8 mouse cellular contexts compared by ENCODE assay signal in the genomic region with DNA sequence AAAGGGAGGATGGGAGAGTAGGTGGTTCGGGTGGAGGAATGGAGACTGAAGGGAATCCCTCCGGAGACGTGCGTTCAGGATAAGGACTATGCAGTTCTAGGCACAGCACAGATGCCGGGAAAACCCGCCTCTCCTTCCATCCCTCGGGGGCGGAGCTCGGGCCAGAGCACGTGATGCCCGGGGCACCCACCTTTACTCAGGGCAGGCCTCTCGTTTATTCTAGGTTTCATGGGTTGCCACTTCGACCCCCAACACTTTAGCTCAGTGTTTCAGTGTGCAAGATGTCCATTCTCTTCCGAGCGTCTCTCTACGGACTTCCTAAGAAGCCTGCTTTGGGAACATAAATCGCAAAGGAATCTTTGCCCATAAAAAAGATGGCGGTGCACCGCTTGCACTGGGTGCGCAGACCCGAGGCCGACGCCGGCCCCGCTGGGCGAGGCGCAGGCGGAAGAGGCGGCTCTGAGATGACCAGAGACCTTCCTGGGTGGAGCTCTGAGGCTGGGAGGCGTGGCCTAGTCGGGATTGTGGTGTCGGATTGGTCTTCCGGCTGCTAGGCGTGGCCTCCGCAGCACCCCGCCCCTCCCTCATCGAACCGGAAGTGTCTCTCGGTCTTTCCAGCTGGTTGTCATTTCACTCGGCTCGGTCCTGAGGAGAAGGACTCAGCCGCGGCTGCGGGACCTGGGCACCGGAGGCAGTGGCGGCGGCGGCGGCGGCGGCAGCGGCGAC. TPM values are rescaled to one million over a fixed set of nuclear protein-coding genes. Genes with fewer than 3 reads are reported as not detected.
DNase-seq lines count a peak whose midpoint lies in the region; ATAC-seq lines count a peak whose summit lies in the region.

No protein-coding gene starts in this region.

- ATAC-seq in megakaryocyte progenitor cell, adult 5-6 weeks (replicated peaks; ENCODE audit: poor library complexity), result peak; percentile 96

- peak; percentile 99 for DNase-seq in adipocyte (ENCODE audit: low spot score)
- DNase-seq in embryo, embryonic 10 days (ENCODE audit: low spot score), result peak; percentile 99
- peak; percentile 97 for DNase-seq in gastrocnemius, postnatal 10 days
- DNase-seq in induced T-regulatory cell, adult 2 months (ENCODE audit: low read depth), result peak; percentile 100
- peak; percentile 98 to 99 for DNase-seq in left cerebral cortex, adult 9 months (ENCODE audit: low spot score in 2 of 2)
- DNase-seq in right cerebral cortex, postnatal 14 days, result peak; percentile 97
- peak; percentile 98 to 99 for DNase-seq in urinary bladder, postnatal 36 days (ENCODE audit: low spot score in 2 of 2)

RNA-seq across cellular contexts. Expression of a gene that starts 1.6 kb away (rescaled TPM):
- total RNA-seq in gastrocnemius, postnatal 10 days (2021), result 10 to 100 TPM; 75.9 to 76.8 TPM
- total RNA-seq in megakaryocyte progenitor cell, adult 5-6 weeks (2015), result 9.4 and 15.3 TPM in 2 replicates
- 7.7 and 8.3 TPM in 2 replicates for total RNA-seq in megakaryocyte progenitor cell, adult 5-6 weeks (2017)

Comparison
In these comparisons a context has a peak if more than half of its experiments do, and no peak if none do; other contexts are left out.
1. Peak in every context shown above with its lines: DNase-seq and ATAC-seq.
2. RNA of a gene that starts 1.6 kb away (total RNA-seq): 75.9 to 76.8 TPM in gastrocnemius, postnatal 10 days; 7.7 to 15.3 TPM in megakaryocyte progenitor cell, adult 5-6 weeks; every median in the first group is over 4 times any median in the second.